Mouse (Mus musculus) ovary, adult 2 months (tissue): ENCODE measurements around the gene Txndc16. TPM values are rescaled to one million over a fixed set of nuclear protein-coding genes. Genes with fewer than 3 reads are reported as not detected.

ENCODE experiments used
- polyA plus RNA-seq: library from polyadenylated mRNA; depleted of rRNA; stranded (reverse); fragments of >200 nt; gene quantifications from 2 replicates; pipeline ENCODE4 v1.2.3, GENCODE M21; 2012; rRNA removed

Gene Txndc16
- polyA plus RNA-seq: 4.1 and 9.0 TPM in 2 replicates

GRCm38 (mm10) chr14:45220090-45220956 is at the start of gene Txndc16:
TSS of gene Txndc16 (minus strand) at chr14:45220328.

GRCm38 (mm10) chr14:45219281-45220089 is 643 bp downstream of the Txndc16 start, which contains the start of gene Gpr137c:
TSS of gene Gpr137c (plus strand) at chr14:45219717.

Other genes with a start within 250 kb of the Txndc16 start
- gene Ptger2, start 232.1 kb downstream of the Txndc16 start, polyA plus RNA-seq: 13.6 and 14.9 TPM in 2 replicates
- gene Gpr137c, start 611 bp downstream of the Txndc16 start, polyA plus RNA-seq: 29.2 and 47.1 TPM in 2 replicates
- 3.9 and 5.3 TPM in 2 replicates for gene Ero1l, start 98.4 kb upstream of the Txndc16 start, polyA plus RNA-seq
- 9.4 and 15.1 TPM in 2 replicates for gene Psmc6, start 109.5 kb upstream of the Txndc16 start, polyA plus RNA-seq
- gene Styx, start 130.8 kb upstream of the Txndc16 start, polyA plus RNA-seq: 30.8 and 54.6 TPM in 2 replicates
- gene Gnpnat1, start 184.6 kb upstream of the Txndc16 start, polyA plus RNA-seq: 1.8 and 3.1 TPM in 2 replicates